Mouse (Mus musculus) ES-Bruce4 (cell line): ENCODE measurements around the gene Btbd10. TPM values are rescaled to one million over a fixed set of nuclear protein-coding genes. Genes with fewer than 3 reads are reported as not detected.

Experiments used
- H3K27ac ChIP-seq: 2 replicates; pipeline ENCODE4 v1.5.1; 2012; ENCODE audit warnings: low read length, inconsistent platforms; ENCODE audit not compliant: insufficient read depth
- H3K27me3 ChIP-seq: 2 replicates; pipeline ENCODE4 v1.6.1; 2012; ENCODE audit warnings: mild to moderate bottlenecking, low read length, inconsistent platforms; ENCODE audit not compliant: control insufficient read depth, poor library complexity, insufficient read depth, severe bottlenecking
- H3K36me3 ChIP-seq: 2 replicates; pipeline ENCODE4 v1.6.1; 2012; ENCODE audit warnings: inconsistent platforms, mild to moderate bottlenecking, low read length, moderate library complexity; ENCODE audit not compliant: control insufficient read depth, poor library complexity, insufficient read depth, severe bottlenecking
- H3K4me1 ChIP-seq: one replicate; pipeline ENCODE4 v1.8.1; 2011; ENCODE audit warnings: low read length; ENCODE audit not compliant: control insufficient read depth, insufficient read depth
- H3K4me3 ChIP-seq: 2 replicates; pipeline ENCODE4 v1.5.1; 2011; ENCODE audit warnings: low read depth, mild to moderate bottlenecking, low read length
- H3K9ac ChIP-seq: 2 replicates; pipeline ENCODE4 v1.6.1; 2012; ENCODE audit warnings: low read depth, mild to moderate bottlenecking, inconsistent platforms; ENCODE audit not compliant: poor library complexity, severe bottlenecking
- H3K9me3 ChIP-seq: replicated peaks from 2 replicates; pipeline ENCODE4 v1.6.1; 2012; ENCODE audit warnings: mild to moderate bottlenecking, low read length, inconsistent platforms; ENCODE audit not compliant: control insufficient read depth, poor library complexity, insufficient read depth, severe bottlenecking
- CTCF ChIP-seq: IDR thresholded peaks from one replicate; pipeline ENCODE4 v1.8.1; 2011; ENCODE audit warnings: low read depth, low read length
- EP300 ChIP-seq: IDR thresholded peaks from 2 replicates; pipeline ENCODE4 v1.6.1; 2011; ENCODE audit warnings: low read depth, low read length; ENCODE audit not compliant: insufficient read depth
- POLR2A ChIP-seq: IDR thresholded peaks from one replicate; pipeline ENCODE4 v1.8.1; 2011; ENCODE audit warnings: low read length; ENCODE audit not compliant: insufficient read depth
- polyA plus RNA-seq: library from polyadenylated mRNA; stranded (reverse); fragments of >200 nt; gene quantifications from 2 replicates; pipeline ENCODE4 v1.2.4, GENCODE M21; 2011; ENCODE audit warnings: low read depth; ENCODE audit not compliant: missing spikeins, insufficient read depth, insufficient read length

Gene Btbd10
- polyA plus RNA-seq, 1 experiment = 31.4 TPM

DNA sequence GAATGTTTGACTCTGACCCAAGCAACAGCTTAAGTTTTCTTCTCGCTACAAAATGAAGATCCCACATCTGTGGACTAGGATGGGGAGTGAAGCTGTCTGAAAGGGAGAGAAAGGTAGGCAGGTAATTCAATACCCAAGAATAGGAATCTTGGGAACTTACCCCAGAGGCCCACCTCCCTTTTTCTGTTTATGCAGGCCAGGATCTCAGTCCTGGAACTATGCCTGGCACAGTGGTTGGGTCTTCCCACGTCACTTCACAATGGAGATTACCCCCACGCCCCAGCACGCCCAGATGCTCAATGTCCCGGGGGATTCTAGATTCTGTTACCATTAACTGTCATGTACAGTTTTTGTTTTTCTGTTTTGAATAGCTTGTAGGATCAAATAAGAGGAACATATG lies 77.5 kb downstream of the Btbd10 start:
- H3K27ac ChIP-seq = no peak overlapping the region
- H3K4me3 ChIP-seq = no peak overlapping the region
- TF ChIP-seq CTCF (no peak), EP300 (no peak), POLR2A (no peak)
- H3K4me1 ChIP-seq = no peaks in the 10 kb centered on the region
- no peaks in the 10 kb centered on the region for H3K9me3 ChIP-seq
- H3K27me3 ChIP-seq = no peaks in the 10 kb centered on the region
- no peaks in the 10 kb centered on the region; the same call in 1 of the 2 replicates for H3K36me3 ChIP-seq
- no peak overlapping the region for H3K9ac ChIP-seq

DNA sequence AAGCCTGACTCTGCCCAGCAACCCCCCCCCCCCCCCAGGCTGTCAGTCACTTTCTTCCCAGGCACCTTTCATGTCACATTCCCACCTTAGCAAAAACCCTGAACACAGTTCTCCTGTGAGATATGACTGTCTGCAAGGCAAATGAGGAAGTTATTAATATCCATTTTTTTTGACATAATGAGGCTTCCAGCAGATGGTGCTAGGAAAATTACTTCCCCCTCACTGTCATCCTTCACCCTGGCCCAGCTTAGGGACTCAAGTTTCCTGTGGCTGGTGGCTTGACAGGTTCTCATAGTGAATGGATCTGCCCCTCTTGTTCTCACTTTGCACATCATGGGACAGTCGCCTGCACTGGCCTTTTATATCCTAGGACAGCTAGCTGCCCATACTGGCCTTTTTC lies 80.0 kb downstream of the Btbd10 start:
- TF ChIP-seq CTCF (no peak), POLR2A (no peak), EP300 (no peak)
- Histone ChIP-seq H3K36me3 (no peaks in the 10 kb centered on the region; the same call in 1 of the 2 replicates), H3K4me1 (no peaks in the 10 kb centered on the region), H3K9me3 (no peaks in the 10 kb centered on the region), H3K4me3 (no peak overlapping the region), H3K27ac (no peak overlapping the region), H3K27me3 (no peaks in the 10 kb centered on the region), H3K9ac (no peak overlapping the region)

DNA sequence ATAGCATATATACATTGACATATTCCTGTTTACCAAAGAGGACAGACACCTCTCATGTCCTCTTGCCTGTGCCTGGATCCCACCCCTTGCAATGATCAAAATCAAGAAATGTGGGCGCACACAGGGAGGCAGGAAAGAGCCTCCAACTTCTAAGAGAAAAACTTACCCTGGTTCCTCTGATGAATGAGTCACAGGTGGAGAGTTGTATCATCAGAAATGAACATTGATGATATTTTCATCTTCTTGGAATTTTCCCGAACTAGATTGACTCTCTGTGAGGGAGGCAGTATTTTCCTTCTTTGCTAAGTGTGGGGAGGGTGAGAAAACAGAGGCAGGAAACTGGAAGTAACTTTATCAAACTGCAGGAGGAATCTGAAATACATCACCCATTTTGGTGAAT lies 83.8 kb downstream of the Btbd10 start:
- no peak overlapping the region for H3K4me3 ChIP-seq
- no peaks in the 10 kb centered on the region; the same call in 1 of the 2 replicates for H3K9me3 ChIP-seq
- no peaks in the 10 kb centered on the region for H3K36me3 ChIP-seq
- no peaks in the 10 kb centered on the region for H3K27me3 ChIP-seq
- no peak overlapping the region for H3K9ac ChIP-seq
- no peak overlapping the region for H3K27ac ChIP-seq
- H3K4me1 ChIP-seq = peaks cover 2% of the 10 kb centered on the region
- no peak for TF ChIP-seq EP300
- no peak for TF ChIP-seq POLR2A
- TF ChIP-seq CTCF = no peak

DNA sequence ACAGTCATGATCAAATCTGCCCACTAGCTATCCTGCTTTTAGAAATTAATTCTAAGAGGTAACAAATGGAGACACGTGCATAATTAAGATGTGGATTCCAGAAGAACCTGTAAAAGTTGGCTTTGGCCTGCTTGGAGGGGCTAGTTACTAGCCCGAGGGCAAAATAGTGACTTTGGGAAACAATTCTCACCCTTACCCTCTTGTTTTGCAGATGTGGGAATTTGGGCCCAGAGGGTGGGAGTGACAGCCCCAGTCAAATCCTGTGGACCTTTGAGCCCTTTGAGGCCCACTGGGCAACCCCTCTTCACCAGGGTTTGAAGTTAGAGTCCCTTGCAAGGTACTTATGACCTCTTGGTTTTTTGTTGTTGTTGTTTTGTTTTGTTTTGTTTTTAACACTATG lies 89.9 kb downstream of the Btbd10 start:
- Histone ChIP-seq H3K4me3 (no peak overlapping the region), H3K27me3 (no peaks in the 10 kb centered on the region), H3K27ac (peak overlapping the region; percentile 58), H3K36me3 (no peaks in the 10 kb centered on the region), H3K9me3 (no peaks in the 10 kb centered on the region; the same call in 1 of the 2 replicates), H3K9ac (no peak overlapping the region), H3K4me1 (peaks cover 2% of the 10 kb centered on the region)
- TF ChIP-seq POLR2A (no peak), EP300 (peak; percentile 68; the same call in 1 of the 2 replicates)

DNA sequence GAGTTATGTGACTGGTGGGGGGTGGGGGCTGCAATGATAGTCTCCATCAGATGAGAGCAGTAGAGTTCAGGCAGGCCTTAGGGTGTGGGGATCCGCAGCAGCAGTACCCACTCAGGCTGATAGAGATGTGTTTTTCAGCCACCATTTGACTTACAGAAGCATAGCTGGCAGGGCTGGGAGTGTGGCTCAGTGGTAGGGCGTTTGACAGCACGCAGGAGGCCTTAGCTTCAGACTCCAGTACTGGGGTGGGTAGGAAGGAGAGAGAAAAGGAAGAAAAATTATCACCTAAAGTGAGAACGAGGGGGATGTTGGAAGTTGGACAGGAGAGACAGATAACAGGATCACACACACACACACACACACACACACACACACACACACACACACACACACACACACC lies 90.7 kb downstream of the Btbd10 start:
- Histone ChIP-seq H3K9me3 (no peaks in the 10 kb centered on the region; the same call in 1 of the 2 replicates), H3K27me3 (no peaks in the 10 kb centered on the region), H3K36me3 (no peaks in the 10 kb centered on the region), H3K4me3 (no peak overlapping the region), H3K4me1 (peaks cover 2% of the 10 kb centered on the region), H3K9ac (no peak overlapping the region), H3K27ac (no peak overlapping the region; the same call in 1 of the 2 replicates)
- TF ChIP-seq EP300 (no peak), CTCF (no peak), POLR2A (no peak)

DNA sequence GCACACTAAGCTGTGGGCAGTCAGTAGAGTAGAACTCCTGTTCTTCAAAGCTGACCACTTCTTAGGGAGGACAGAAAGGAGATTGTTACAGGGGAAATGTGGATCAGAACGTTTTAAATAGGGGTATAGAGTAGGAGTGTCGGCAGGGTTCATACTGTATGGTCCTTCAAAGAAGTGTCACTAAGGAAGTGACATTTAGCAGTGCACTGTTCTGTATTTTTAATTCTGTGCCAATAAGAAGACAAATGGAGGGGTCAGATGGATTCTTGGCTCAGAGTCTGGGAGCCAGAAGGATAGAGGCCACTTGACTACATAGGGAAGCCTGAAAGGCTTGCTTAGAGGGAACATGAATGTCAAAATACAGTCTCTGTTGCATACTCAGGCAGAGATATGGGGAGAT lies 91.9 kb downstream of the Btbd10 start:
- no peak overlapping the region for H3K27ac ChIP-seq
- no peaks in the 10 kb centered on the region for H3K27me3 ChIP-seq
- no peak overlapping the region for H3K4me3 ChIP-seq
- H3K4me1 ChIP-seq = peaks cover 2% of the 10 kb centered on the region
- TF ChIP-seq POLR2A = no peak
- no peaks in the 10 kb centered on the region for H3K36me3 ChIP-seq
- H3K9ac ChIP-seq = no peak overlapping the region
- no peaks in the 10 kb centered on the region for H3K9me3 ChIP-seq
